Mouse (Mus musculus): Measurements from ENCODE around the gene Lamb2. TPM values are rescaled to one million over a fixed set of nuclear protein-coding genes. Genes with fewer than 3 reads are reported as not detected.

Gene Lamb2
- total RNA-seq (2021) (100 to 1,000 TPM in 1 of 2 experiments, 10 to 100 TPM in 1; 94.0 to 107 TPM), polyA plus RNA-seq (2012; rRNA removed) (136 and 150 TPM in 2 replicates)
- long read RNA-seq, full-length matches to known transcripts, result 16 of 47 reads
- long read RNA-seq, partial matches to known transcripts, result 20 of 47 reads
- long read RNA-seq, other reads (novel, unspliced or antisense), result 11 of 47 reads

DNA sequence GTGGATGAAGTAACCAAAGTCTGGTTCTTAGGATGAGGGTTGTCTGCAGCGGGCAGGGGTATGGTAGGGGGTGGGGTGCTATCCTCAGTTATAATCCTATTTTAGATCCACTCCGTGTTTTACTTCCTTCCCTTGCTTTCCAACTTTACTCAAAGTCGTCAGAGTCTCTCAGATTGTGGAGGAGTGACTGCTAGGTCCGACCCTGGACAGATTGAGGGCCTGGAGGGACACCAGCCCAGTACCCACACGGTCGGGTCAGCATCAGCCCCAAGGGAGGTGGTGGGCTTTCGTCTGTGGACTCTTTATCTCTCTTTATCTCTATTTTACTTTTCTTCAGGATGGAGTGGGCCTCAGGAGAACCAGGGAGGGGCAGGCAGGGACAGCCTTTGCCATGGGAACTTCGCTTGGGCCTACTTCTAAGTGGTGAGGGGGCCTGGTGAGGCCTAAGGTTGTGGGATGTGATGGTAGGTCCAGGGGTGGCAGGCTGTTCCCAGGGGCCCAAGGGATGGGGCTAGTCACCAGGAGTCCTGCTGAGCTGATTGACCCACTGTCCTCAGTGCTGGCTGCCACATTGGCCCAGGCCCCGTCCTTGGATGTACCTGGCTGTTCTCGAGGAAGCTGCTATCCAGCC lies at the start of gene Lamb2:
TSS of gene Lamb2 (plus strand) at position 16 of the 631 bp plus-strand sequence.
- peak; percentile 71 for DNase-seq

DNA sequence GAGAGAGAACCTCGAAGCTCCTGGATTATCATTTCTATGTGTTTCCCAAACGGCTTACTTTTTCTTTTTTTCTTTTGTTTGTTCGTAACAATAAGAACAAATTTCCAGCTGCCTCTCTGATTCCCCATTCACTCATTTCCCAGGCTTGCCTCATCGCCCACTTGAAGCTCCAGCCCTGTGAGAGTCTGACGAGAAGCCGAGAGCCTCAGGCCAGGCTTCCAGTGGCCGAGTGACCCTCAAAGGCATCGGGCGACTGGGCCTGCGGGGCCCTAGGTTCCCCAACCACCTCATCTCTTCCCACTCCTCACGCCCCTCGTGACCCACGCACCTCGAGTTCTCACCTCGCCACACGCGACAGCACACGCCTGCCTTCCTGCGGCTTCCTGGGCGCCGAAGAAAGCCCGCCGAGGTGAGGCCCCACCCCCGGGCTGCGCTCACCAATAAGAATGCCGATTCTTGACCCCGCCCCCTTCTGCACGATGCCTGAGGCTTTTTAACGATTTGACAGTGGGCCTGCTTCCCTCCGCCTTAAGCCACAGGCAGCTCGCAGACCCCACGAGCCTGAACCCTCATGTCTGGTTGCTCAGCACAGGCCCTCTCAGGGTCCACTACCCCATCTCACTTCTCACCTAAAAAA lies 48.0 kb upstream of the Lamb2 start:
- DNase-seq, result no peak

DNA sequence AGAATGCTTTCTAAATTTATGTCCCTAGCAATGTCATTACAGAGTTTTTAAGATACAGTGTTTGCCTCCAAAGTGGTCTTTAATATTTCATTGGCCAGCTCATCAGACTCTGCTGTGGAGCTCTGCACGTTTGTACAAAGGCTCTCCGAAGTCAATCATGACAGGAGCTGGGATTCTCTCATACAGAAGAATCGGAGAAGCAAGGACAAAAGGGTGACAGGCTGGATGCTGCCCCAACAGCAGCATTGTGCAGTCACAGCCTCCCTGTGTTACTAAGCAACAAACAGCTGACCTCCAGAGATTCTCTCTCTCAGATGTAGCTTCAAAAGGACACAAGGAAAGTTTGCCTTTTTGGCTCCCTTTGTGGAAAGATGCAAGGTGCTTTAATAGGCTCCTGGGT lies 43.4 kb upstream of the Lamb2 start, which contains the start of gene BC048562:
TSS of gene BC048562 (plus strand) at position 301 of the 400 bp plus-strand sequence.
- no peak for DNase-seq

DNA sequence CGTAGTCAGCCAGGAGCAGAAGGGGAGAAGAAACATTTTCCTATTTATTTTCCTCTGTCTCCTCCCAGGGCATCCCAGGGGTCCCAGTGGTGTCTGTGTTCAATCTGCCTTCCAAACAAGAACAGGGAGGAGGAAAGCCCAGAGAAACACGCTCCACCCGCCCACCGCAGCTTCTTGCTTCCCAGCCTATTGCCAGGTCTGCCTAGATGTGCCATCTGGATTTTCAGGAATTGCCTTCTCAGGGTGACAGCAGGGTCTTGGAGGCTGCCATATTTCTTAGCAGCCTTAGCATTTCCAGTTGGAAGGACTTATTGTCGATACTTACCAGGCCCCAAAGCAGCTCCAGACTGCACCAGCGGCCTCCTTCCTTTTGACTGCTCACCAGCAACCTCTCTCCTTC lies 40.4 kb upstream of the Lamb2 start:
- no peak for DNase-seq

DNA sequence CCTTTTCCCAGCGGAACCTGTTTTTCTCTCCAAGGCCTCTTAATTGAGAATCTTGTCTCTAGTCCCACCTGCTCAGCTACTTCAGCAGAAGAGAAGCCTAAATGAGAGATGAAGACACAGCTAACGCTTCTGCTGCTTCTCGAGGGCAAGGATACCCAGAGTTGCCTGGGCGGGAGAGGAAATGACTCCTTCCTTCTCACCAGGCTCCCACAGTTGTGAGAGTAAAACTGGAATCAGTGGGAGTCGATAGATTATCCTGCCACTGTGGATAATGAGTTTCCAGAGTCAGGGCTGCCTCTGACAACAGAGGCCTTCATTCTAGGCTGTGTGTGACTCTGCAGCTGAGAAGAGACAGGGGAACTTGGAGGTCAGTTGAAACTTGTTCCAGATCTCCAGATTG lies 39.1 kb upstream of the Lamb2 start:
- no peak for DNase-seq

DNA sequence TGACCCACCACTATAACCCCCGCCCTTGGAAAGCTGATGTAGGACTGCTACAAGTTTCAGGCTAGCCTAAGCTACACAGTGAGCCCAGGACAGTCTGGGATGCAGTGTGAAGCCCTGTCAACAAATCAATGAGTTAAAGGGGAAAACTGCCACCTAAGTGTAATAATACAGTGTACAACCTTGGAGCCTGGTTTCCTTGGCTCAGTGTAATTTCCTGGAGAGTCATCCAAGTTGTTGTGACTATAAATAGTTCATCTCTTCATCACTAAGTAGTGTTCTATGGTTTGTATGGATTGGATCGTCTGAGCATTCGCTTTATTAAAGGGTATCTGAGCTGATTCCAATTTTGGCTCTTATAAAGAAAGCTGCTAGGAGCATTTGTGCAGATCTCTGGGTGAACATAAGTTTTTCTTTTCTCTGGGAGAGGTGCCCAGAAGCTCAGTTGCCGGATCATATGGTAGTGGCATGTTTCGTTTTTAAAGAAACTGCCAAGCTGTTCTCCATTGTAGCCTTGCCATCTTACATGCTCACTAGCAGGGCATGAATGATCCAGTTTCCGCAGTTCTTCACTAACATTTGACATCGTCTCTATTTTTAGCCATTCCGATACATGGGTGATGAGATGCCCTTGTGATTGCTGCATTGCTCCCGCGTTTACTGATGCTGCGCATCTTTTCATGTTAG lies 38.2 kb upstream of the Lamb2 start:
- no peak for DNase-seq

DNA sequence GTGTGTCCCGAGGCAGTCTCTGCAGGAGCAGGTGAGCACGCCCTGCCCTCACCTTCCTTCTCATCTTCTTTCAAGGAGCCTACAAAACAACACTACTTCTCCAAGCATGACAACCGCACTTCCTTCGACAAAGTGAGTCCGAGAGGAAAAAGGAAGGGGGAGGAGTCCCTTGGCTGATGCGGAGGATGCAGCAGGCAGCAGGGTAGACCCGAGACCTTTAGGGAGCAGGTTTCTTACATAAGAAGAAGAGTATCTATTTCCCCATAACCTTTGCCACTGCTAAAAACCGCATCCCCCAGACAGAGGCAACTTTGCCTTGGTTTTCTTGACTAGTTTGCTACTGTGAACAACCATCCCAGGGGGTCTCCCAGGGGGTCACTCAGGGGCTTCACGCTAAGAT lies 34.4 kb upstream of the Lamb2 start:
- no peak for DNase-seq

DNA sequence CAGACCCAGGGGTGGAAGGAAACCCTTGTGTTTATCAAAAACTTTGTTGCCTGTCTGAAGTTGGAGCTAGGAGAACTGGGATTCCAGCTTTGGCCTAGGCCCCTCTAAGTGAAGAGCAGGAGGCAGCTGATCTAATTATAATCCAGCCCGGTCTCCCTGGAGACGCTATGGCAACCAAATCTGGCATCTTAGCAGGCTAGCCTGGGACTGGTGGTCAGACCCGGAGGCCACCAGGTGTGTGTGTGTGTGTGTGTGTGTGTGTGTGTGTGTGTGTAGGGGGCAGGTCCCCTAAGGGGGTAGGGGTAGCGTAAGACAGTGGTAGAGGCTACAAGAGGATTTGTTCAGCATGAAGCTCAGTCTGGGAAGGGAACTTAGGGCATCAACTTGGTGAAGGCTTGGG lies 29.7 kb upstream of the Lamb2 start:
- peak; percentile 36 for DNase-seq

DNA sequence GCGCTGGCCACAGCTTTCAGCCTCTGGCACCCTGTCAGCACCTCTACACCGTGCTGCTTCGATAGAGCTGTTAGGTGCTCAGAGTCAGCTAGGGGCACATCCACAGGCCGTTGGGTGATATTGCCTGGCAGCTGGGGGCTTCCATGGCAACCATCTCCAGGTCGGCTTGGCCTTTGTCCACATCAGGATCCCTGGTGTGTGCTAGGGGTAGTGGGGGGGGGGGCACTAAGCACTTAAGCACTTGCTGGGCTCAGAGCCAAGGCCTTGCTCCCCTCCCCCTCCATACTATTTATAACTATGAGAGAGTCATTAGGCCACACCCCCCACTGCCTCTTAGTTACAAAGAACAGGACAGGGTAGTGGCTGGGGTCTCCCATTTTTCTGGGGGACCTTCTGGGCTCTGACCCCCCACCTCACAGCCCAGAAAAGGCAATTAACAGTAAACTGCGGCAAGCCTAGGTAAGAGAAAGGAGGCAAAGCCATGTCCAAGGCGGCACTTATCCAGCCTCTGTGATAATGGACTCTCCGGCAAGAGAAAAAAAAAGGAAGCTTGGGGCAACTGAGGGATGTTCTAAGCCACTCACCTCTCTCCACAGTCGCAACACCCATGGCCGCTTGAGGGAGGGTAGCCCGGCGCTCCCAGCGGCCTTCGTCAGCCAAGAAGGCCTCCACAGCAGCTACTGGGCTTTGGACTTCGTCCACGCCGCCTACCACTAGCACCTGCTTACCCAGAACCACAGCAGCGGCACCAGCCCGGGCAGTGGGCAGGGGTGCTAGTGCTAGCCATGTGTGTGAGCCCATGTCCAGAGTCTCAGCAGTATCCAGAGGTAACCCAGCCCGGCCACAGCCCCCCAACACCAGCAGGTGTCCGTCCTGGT lies 29.0 kb upstream of the Lamb2 start:
- no peak for DNase-seq

DNA sequence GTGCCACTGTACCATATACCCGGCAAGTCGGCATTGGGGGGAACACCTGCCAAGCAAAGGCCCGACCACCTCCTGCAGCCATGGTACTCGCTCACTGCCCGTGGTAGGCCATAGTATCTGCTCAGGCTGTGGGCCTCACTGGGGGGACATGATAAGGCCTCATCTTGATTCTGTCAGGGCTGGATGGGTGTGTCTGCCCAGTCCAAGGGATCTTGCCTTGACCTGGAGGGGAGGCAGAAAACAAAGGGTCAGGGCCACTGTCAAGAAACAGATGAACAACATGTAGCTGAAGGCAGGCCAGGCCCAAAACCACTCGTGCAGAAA lies 28.4 kb upstream of the Lamb2 start:
- no peak for DNase-seq

DNA sequence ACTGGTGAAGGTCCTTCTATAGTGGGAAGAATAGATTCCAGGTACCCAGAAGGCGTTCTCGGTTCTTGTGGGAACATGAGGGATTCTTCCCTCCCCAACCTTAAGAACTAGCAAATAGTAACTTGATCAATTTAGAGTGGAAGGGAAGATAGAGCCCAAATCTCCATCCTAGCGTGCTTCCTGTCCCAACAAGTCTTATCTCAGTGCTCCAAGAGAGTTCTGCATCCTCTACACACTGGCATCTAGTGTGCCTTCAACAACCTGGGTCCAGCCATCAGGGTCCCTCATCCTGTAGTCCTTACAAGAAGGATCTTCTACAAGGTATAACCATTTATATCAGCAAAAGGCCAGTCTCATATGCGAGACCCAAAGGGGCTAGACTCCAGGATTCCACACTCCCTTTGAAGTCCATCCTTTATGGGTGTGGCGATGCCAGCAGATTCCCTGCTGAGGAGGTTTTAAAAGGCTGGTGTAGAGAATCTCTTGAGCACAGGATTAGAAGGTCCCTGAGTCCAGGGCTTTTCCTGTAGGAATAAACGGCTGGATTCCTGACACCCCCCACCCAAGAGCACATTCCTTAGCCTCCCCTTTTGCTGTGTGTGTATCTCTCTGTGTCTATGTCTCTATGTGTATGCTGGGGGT lies 27.9 kb upstream of the Lamb2 start:
- no peak for DNase-seq

DNA sequence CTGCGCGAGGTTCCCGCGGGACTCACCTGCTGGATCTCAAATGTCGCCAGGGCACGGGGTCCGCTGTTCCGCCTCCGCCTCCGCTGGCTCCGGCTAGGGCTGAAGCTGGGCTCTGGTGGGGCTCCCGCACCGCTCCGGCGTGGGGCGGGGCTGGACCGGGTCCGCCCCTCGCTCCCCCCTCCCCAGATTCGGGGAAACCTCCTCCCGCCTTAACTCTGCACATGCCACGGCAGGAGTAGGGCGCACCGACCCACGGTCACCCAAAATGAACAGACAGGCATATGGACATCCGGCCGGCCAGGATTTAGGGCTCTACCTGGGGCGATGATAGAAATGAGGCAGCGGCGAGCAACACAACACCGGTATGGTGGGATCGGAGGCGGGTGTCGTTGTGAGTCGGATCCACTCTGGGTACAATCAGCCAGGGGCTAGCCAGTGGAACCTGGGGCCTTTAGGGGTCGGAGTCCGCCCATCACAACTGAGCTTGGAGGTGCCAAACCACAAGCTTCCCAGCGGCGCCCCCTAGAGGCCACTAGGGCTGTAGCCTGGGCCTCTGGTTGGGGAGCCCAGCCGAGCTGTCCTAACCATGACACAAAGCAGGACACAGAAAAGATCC lies 27.1 kb upstream of the Lamb2 start:
- DNase-seq, result peak; percentile 89

DNA sequence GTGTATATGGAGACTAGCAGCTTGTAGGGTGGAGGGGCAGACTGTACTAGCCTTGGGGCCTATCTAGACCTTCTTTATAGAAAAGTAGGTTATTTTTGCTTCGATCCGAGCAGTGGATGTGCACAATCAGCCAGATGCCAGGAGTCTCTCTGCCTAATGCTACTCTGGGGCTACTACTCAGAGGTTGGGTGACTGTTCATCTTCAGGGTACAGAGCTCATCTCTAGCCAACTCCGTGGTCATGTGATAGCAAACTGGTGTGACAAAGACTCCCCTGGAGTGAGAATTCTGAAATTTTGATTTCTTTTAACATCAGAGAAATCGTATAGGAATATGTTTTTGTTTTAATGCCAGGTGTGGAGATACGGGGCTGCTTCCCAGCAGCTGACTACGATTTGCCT lies 26.6 kb upstream of the Lamb2 start:
- DNase-seq, result no peak

DNA sequence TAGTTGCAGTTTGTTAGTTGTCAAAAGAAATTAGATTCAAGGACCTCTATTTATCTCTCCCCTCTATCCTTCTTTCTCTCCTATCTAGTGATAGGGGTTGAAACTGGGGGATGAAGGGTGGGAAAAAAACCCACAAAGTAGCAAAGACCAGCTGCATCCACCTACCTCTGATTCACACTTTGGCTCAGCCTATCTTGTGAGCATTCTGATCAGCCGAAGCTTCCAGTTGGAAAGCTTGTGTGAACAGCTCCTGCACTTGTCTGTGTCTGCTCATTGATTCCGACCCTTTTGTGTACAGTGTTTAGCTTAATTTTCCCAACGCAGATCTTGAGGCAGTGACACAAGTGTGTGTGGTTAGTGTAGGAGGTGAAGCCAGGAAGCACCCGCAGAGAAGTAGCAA lies 26.1 kb upstream of the Lamb2 start:
- DNase-seq, result no peak

DNA sequence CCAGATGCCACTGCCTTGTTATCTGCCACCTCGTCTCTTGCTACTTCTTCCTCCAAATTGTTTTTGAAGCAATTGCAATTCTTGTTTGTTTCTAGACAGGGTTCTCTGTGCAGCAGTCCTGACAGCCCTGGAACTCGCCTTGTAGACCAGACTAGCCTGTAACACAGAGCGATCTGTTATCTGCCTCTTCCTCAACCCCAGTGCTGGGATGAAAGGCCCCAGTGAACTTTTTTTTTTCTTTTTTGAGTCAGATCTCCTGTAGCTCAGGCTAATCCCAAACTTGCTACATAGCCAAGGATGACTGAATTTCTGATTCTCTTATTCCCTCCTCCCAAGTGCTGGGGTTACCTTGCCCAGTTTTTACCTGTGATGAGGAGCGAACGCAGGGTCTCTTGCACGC lies 25.1 kb upstream of the Lamb2 start:
- DNase-seq, result no peak

DNA sequence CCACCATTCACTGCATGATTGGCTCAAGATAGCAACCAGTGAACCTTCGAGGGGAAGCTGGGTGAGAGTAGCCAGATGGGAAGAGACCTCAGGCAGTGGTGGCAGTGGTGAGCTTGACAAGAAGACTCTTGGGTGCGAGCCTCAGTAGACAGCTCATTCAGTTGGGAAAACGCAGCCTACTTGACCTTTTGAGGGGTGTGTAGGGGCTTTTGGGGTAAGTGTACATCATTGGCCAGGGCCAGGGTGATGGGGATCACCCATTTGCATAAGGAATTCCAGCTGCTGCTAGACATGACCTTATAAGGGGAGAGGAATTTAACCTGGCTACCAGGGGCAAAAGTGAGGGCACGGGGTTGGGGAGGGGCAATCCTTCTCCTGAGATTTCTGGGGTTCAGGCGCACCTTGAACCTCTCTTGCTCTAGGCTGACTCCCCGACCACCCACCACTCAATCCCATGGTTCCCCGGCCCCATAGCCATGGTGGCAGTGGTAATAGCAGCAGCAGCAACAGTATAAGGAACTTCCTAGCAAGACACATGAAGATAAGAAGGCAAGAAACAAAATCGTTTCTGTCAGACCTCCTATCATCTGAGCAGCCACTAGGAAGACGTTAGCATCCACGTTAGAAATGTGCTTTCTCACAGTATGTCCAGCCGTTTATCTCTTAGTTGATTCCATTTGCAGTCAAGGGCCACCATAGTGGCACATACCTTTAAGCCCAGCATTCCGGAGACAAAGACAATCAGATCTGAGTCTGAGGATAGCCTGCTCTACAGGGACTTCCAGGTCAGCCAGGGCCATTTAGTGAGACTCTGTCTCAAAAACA lies 23.6 kb upstream of the Lamb2 start:
- DNase-seq, result no peak

DNA sequence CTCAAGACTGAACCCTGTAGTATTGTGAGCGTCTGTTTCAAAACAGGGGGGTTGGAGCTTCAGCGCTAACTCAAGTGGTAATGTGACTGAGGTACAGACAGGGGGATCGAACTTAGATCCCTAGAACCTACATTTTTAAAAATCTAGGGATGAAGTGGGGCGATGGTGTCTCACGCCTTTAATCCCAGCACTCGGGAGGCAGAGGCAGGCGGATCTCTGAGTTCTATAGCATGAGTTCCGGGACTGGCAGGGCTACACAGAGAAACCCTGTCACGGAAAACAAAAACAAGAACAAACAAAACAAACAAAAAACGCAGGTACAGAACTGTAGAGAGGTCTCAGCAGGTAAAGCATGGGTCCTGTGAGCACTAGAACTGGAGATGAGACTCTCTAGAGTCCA lies 22.6 kb upstream of the Lamb2 start:
- no peak for DNase-seq

DNA sequence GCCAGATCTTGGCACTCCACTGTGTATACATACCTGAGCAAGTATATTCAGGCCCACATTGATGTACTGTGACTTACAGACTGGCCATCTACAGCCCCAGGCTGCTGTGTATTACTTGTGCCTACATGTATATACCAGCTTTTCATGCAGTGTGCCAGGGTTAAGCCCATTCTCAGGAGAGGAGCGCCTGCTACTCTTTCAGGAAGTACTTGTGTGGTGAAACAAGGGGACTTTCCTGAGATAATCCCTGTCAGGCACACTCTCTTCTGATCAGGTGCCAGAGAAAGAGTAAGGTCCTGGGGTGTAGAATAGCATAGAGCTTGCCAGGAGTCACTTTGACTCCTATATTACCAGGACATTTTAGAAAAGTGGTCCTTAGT lies 19.6 kb upstream of the Lamb2 start:
- no peak for DNase-seq

DNA sequence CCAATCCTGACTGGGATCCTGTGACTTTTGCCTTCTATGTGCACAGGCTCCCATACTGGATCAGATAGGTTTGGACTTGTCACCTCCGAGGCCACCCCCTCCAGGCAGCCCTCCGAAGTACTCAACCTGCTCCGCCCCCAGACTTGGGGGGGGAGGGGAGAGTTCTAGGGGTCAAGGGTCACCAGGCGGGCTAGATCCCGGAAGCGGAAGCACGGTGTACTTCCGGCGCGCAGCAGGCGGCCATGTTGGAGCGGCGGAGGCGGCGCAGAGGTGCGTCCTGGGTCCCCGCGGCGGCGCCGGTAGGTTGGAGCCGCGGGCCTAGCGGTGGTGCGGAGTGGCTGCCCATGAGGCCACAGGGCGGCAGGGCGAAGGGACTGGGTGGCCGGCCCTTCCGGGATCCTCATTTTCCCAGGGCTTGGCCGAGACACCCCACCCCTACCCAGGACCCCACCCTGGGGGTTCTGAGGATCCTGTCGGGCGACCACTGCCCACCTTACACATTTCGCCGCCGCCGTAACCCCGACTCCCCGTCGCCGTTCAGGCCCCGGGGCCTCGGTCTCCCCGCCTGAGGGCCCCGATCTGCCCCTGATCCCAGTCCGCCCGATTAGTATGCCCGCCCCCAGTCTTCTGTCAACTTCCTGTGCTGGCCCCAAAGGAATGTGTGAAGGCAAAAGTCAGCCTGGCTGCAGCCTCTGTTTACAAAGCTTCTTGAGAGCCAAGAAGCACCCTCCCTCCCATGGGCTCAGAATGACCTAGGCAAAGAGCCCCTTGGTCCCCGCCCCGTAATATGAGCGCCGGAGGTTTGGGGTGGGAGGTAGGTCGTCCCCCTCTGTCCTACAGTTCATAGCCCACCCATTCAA lies 19.0 kb upstream of the Lamb2 start, which contains the start of gene Ccdc71:
TSS of gene Ccdc71 (plus strand) at position 209 of the 860 bp plus-strand sequence.
- DNase-seq, result peak; percentile 91

All from adrenal gland, adult 2 months (tissue).